Mouse (Mus musculus): Measurements from ENCODE around the gene Polr2j. TPM values are rescaled to one million over a fixed set of nuclear protein-coding genes. Genes with fewer than 3 reads are reported as not detected.

The Polr2j gene
- polyA plus RNA-seq (2015; fragmentation: Illumina TruSeq; extraction: RNeasy Lipid Tissue Mini Kit (QIAGEN cat#74804); ENCODE audit: insufficient read depth, low replicate concordance): 43.7 TPM

DNA sequence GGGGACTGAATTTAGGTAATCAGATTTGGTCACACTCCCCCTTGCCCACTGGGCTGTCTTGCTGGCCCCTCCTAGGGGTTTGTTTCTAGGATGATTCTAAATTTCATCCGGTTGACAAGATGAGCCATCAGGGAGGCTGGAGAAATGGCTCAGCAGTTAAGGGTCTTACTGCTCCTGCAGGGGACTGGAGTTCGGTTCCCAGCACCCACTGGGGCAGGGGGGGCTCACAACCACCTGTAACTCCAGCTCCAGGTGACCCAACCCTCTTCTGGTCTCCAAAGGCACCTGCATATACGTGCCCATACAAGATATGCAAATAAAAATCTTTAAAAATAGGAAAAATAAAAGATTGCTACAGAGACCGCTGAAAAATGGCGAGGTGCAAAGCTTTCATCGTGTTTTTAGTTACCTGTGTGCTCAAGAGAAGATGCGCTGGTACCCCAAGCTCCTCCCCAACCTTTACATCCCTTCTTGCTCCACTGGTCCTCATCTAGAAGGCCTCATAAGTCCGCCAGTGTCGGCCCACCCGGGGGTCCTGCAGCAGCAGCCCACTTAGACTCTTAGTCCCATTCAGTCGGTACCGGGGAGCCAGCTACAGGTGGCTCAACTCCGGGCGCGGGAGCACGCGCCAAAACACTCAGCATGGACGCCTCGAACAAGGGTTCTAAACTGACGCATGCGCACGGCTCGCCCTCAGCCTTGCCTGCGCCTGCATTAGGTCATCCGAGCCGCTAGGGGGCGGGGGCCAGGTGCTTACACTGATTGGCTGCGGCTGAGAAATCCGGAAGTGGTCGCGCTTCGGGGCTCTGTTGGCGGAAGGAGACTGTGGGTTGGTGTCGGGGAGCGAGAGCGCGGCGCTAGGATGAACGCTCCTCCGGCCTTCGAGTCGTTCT, at the start of gene Polr2j:
Gene Polr2j, plus strand, starts transcription at position 741 of the 893 bp plus-strand sequence.

DNA sequence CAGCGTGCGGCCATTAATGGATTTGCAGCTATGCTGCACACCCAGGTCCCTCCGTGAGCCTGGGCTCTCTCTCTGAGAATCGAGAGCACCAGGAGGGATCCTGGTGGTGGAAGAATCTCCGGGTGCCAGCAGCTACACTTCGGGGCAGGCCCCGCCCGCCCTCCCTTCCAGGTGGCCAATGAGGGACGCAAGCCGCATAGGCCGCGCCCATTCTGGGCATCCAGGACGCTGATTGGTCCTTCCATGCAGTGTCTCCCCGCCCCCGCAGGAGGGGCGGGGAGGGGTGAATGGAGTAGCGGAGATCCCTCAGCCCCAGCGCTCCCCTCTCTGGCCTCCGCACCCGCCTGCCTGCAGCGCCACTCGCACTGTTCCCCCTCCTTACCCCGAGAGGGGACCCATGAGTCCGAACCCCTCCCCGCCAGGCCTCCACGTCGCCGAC, 32.7 kb upstream of the Polr2j start, which contains the start of gene Rasa4:
Gene Rasa4, plus strand, starts transcription at position 248 of the 439 bp plus-strand sequence.

DNA sequence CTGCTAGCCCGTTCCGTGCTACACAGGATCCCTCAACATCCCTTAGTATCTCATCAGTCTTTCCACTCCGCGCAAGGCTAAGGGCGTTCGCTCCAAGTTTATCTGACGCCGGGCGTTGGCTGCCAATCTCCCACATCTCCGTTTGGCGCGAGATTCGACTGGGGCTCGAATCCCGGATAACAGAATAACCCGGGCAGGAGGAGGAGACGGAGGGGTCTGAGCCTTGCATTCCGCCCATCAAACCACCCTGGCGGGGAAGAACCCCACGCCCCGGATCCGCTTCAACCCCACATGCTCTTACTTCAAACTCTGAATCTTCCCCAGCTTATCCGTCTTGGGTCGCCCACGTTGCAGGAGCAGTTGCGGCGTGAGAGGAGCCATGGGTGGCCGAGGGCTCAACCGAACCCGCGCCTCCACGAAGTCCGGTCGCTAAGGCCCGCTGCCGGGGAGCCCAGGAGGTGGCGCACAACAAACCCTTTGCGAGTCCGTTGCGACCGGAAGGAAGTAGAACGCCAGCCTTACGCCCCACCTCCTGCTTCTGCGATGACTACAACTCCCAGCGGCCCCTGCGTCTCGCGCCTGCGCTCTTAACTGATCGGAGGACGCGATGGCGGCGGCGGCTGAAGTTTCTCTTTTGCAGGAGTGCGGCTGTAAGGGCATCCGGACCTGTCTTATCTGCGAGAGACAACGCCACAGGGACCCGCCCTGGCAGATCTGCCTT, 19.3 kb downstream of the Polr2j start, which contains the start of the genes Lrwd1 and Alkbh4:
Gene Lrwd1, minus strand, starts transcription at position 504 of the 721 bp plus-strand sequence.
Gene Alkbh4, plus strand, starts transcription at position 576 of the 721 bp plus-strand sequence.

DNA sequence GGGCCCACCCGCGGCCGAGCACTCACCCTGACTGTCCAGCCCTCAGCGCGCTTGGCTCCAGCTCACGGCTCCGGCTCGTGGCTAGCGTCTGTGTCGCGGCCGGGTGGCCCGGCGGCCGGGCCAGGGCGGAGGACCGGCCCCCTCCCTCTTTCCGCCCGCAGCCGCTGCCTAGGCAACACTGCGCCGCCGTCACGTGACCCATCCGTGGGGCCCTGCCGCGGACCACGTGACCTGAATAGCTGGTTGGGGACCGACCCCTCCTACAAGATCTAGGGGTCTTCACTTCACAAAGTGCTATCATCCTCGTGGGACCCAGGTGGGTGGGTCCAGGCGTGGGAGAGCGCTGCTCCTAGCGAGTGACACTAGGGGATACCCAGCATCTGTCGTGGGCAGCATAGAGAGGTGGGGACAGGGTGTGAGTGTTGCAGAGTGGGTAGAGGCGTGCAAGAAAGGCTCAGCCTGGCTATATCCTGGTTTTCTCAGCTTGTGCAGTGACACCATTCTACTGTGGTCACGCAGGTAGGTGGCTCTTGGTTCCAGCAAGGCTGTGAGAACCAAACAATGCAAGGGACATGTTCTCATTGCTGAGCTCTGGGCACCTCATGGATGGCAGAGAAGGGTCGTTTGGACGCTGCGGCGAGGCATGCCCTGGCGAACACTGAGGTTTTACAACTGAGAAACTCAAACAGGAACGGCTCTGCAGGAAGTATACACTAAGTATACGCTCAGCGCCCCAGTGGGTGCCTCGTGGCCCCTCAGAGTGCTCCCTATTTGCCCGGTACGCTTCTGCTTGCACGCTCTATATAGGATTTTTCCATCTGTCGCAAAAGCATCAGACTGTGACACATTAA, 54.3 kb downstream of the Polr2j start, which contains the start of gene Orai2:
Gene Orai2, minus strand, starts transcription at position 202 of the 851 bp plus-strand sequence.

Other genes starting within 250 kb of the Polr2j start
- gene Hspb1, start 228.7 kb upstream of the Polr2j start, polyA plus RNA-seq (2015; fragmentation: Illumina TruSeq; extraction: RNeasy Lipid Tissue Mini Kit (QIAGEN cat#74804); ENCODE audit: insufficient read depth, low replicate concordance): 4.7 TPM
- 66.9 TPM for gene Ywhag, start 182.0 kb upstream of the Polr2j start, polyA plus RNA-seq (2015; fragmentation: Illumina TruSeq; extraction: RNeasy Lipid Tissue Mini Kit (QIAGEN cat#74804); ENCODE audit: insufficient read depth, low replicate concordance)
- gene Ssc4d, start 142.1 kb upstream of the Polr2j start, polyA plus RNA-seq (2015; fragmentation: Illumina TruSeq; extraction: RNeasy Lipid Tissue Mini Kit (QIAGEN cat#74804); ENCODE audit: insufficient read depth, low replicate concordance): 1.8 TPM
- not detected for gene Zp3, start 136.5 kb upstream of the Polr2j start, polyA plus RNA-seq (2015; fragmentation: Illumina TruSeq; extraction: RNeasy Lipid Tissue Mini Kit (QIAGEN cat#74804); ENCODE audit: insufficient read depth, low replicate concordance)
- gene Dtx2, start 121.8 kb upstream of the Polr2j start, polyA plus RNA-seq (2015; fragmentation: Illumina TruSeq; extraction: RNeasy Lipid Tissue Mini Kit (QIAGEN cat#74804); ENCODE audit: insufficient read depth, low replicate concordance): 8.0 TPM
- gene Upk3b, start 78.1 kb upstream of the Polr2j start, polyA plus RNA-seq (2015; fragmentation: Illumina TruSeq; extraction: RNeasy Lipid Tissue Mini Kit (QIAGEN cat#74804); ENCODE audit: insufficient read depth, low replicate concordance): 2.3 TPM
- gene Upk3bl, start 62.1 kb upstream of the Polr2j start, polyA plus RNA-seq (2015; fragmentation: Illumina TruSeq; extraction: RNeasy Lipid Tissue Mini Kit (QIAGEN cat#74804); ENCODE audit: insufficient read depth, low replicate concordance): not detected
- 30.2 TPM for gene Rasa4, start 32.7 kb upstream of the Polr2j start, polyA plus RNA-seq (2015; fragmentation: Illumina TruSeq; extraction: RNeasy Lipid Tissue Mini Kit (QIAGEN cat#74804); ENCODE audit: insufficient read depth, low replicate concordance)
- 14.6 TPM for gene Lrwd1, start 19.4 kb downstream of the Polr2j start, polyA plus RNA-seq (2015; fragmentation: Illumina TruSeq; extraction: RNeasy Lipid Tissue Mini Kit (QIAGEN cat#74804); ENCODE audit: insufficient read depth, low replicate concordance)
- gene Alkbh4, start 19.5 kb downstream of the Polr2j start, polyA plus RNA-seq (2015; fragmentation: Illumina TruSeq; extraction: RNeasy Lipid Tissue Mini Kit (QIAGEN cat#74804); ENCODE audit: insufficient read depth, low replicate concordance): 8.5 TPM
- 51.7 TPM for gene Orai2, start 54.1 kb downstream of the Polr2j start, polyA plus RNA-seq (2015; fragmentation: Illumina TruSeq; extraction: RNeasy Lipid Tissue Mini Kit (QIAGEN cat#74804); ENCODE audit: insufficient read depth, low replicate concordance)
- 18.4 TPM for gene Prkrip1, start 82.3 kb downstream of the Polr2j start, polyA plus RNA-seq (2015; fragmentation: Illumina TruSeq; extraction: RNeasy Lipid Tissue Mini Kit (QIAGEN cat#74804); ENCODE audit: insufficient read depth, low replicate concordance)
- 5.0 TPM for gene Sh2b2, start 129.9 kb downstream of the Polr2j start, polyA plus RNA-seq (2015; fragmentation: Illumina TruSeq; extraction: RNeasy Lipid Tissue Mini Kit (QIAGEN cat#74804); ENCODE audit: insufficient read depth, low replicate concordance)

Measured in spleen, adult 10 weeks (tissue).